Mouse (Mus musculus) bone marrow, adult 2 months (tissue): ENCODE results near the gene Pcnx4.

Source experiments
- CTCF ChIP-seq: fragments of 200-500 bp; IDR thresholded peaks from 2 replicates; pipeline ENCODE4 v1.5.1; 2011; ENCODE audit warnings: low read length, control low read depth; ENCODE audit not compliant: control insufficient read depth, insufficient read depth
- POLR2A ChIP-seq: fragments of 200-500 bp; IDR thresholded peaks from 2 replicates; pipeline ENCODE4 v1.6.1; 2011; ENCODE audit warnings: low read depth, mild to moderate bottlenecking, control low read depth, low read length, borderline replicate concordance; ENCODE audit not compliant: control insufficient read depth

- TF ChIP-seq CTCF (no peak), POLR2A (no peak)
These were observed 45.0 kb upstream of the Pcnx4 start for GRCm38 (mm10) chr12:72491063-72491719.
